Mouse (Mus musculus) effector memory CD4-positive, alpha-beta T cell, adult 5 months (primary cell): ENCODE data around the gene H2afy2. TPM values are rescaled to one million over a fixed set of nuclear protein-coding genes. Genes with fewer than 3 reads are reported as not detected.

ENCODE experiments used
- polyA plus RNA-seq: library from polyadenylated mRNA; unstranded; fragments of 100-300 nt; shearing (Covaris generic); gene quantifications from one replicate; pipeline ENCODE4 v1.2.1, GENCODE M21; 2017

H2afy2 gene
- polyA plus RNA-seq = not detected

GRCm38 (mm10) chr10:61783621-61784251 lies at the start of gene H2afy2:
Gene H2afy2, minus strand, starts transcription at chr10:61784147.

GRCm38 (mm10) chr10:61714771-61715461 lies 69.0 kb downstream of the H2afy2 start, which contains the start of gene Aifm2:
Gene Aifm2, plus strand, starts transcription at chr10:61715263.

GRCm38 (mm10) chr10:61694870-61695670 lies 88.9 kb downstream of the H2afy2 start, which contains the start of gene Tysnd1:
Gene Tysnd1, plus strand, starts transcription at chr10:61695514.

Other genes with a start within 250 kb of the H2afy2 start
- gene Npffr1, start 188.7 kb downstream of the H2afy2 start, polyA plus RNA-seq = not detected
- gene Ppa1, start 135.6 kb downstream of the H2afy2 start, polyA plus RNA-seq = 39.4 TPM
- 301 TPM for gene Sar1a, start 103.8 kb downstream of the H2afy2 start, polyA plus RNA-seq
- 23.8 TPM for gene Tysnd1, start 88.6 kb downstream of the H2afy2 start, polyA plus RNA-seq
- 2.6 TPM for gene Aifm2, start 68.9 kb downstream of the H2afy2 start, polyA plus RNA-seq
- not detected for gene Col13a1, start 195.0 kb upstream of the H2afy2 start, polyA plus RNA-seq